Mouse (Mus musculus): Measurements from ENCODE around the gene Pitx2. TPM values are rescaled to one million over a fixed set of nuclear protein-coding genes. Genes with fewer than 3 reads are reported as not detected.

Gene Pitx2
- polyA plus RNA-seq, 1 experiment, result not detected

GRCm38 (mm10) chr3:129215751-129216331 lies 16.2 kb downstream of the Pitx2 start:
- Histone ChIP-seq H3K27ac (ENCODE audit: insufficient read depth, low read length) (no peak overlapping the region), H3K4me3 (ENCODE audit: insufficient read depth, low read length) (no peak overlapping the region), H3K4me1 (ENCODE audit: control insufficient read depth, insufficient read depth, low read length) (no peaks in the 10 kb centered on the region)
- TF ChIP-seq POLR2A (IDR thresholded peaks at IDR 0.05; ENCODE audit: extremely low read depth, insufficient read depth, low read length) (no peak), CTCF (IDR thresholded peaks at IDR 0.05; ENCODE audit: extremely low read depth, insufficient read depth, low read length) (no peak)

- no peak overlapping the region for H3K4me3 ChIP-seq (ENCODE audit: insufficient read depth, low read length)
- TF ChIP-seq CTCF (IDR thresholded peaks at IDR 0.05; ENCODE audit: extremely low read depth, insufficient read depth, low read length) (no peak), POLR2A (IDR thresholded peaks at IDR 0.05; ENCODE audit: extremely low read depth, insufficient read depth, low read length) (no peak)
- no peaks in the 10 kb centered on the region for H3K4me1 ChIP-seq (ENCODE audit: control insufficient read depth, insufficient read depth, low read length)
- H3K27ac ChIP-seq (ENCODE audit: insufficient read depth, low read length), result no peak overlapping the region
Observed at GRCm38 (mm10) chr3:129216491-129216890, 16.8 kb downstream of the Pitx2 start.

GRCm38 (mm10) chr3:129216911-129217561 lies 17.4 kb downstream of the Pitx2 start:
- Histone ChIP-seq H3K27ac (ENCODE audit: insufficient read depth, low read length) (no peak overlapping the region), H3K4me3 (ENCODE audit: insufficient read depth, low read length) (no peak overlapping the region), H3K4me1 (ENCODE audit: control insufficient read depth, insufficient read depth, low read length) (no peaks in the 10 kb centered on the region)
- TF ChIP-seq POLR2A (IDR thresholded peaks at IDR 0.05; ENCODE audit: extremely low read depth, insufficient read depth, low read length) (no peak), CTCF (IDR thresholded peaks at IDR 0.05; ENCODE audit: extremely low read depth, insufficient read depth, low read length) (no peak)

GRCm38 (mm10) chr3:129217862-129218370 lies 18.2 kb downstream of the Pitx2 start:
- TF ChIP-seq POLR2A (IDR thresholded peaks at IDR 0.05; ENCODE audit: extremely low read depth, insufficient read depth, low read length) (no peak), CTCF (IDR thresholded peaks at IDR 0.05; ENCODE audit: extremely low read depth, insufficient read depth, low read length) (no peak)
- Histone ChIP-seq H3K4me3 (ENCODE audit: insufficient read depth, low read length) (no peak overlapping the region), H3K4me1 (ENCODE audit: control insufficient read depth, insufficient read depth, low read length) (no peaks in the 10 kb centered on the region), H3K27ac (ENCODE audit: insufficient read depth, low read length) (no peak overlapping the region)

- TF ChIP-seq POLR2A (IDR thresholded peaks at IDR 0.05; ENCODE audit: extremely low read depth, insufficient read depth, low read length) (no peak), CTCF (IDR thresholded peaks at IDR 0.05; ENCODE audit: extremely low read depth, insufficient read depth, low read length) (no peak)
- no peaks in the 10 kb centered on the region for H3K4me1 ChIP-seq (ENCODE audit: control insufficient read depth, insufficient read depth, low read length)
- no peak overlapping the region for H3K4me3 ChIP-seq (ENCODE audit: insufficient read depth, low read length)
- H3K27ac ChIP-seq (ENCODE audit: insufficient read depth, low read length), result no peak overlapping the region
Observed at GRCm38 (mm10) chr3:129218371-129218921, 18.8 kb downstream of the Pitx2 start.

GRCm38 (mm10) chr3:129220086-129220670 lies 20.5 kb downstream of the Pitx2 start:
- no peaks in the 10 kb centered on the region for H3K4me1 ChIP-seq (ENCODE audit: control insufficient read depth, insufficient read depth, low read length)
- no peak overlapping the region for H3K4me3 ChIP-seq (ENCODE audit: insufficient read depth, low read length)
- no peak overlapping the region for H3K27ac ChIP-seq (ENCODE audit: insufficient read depth, low read length)
- no peak for TF ChIP-seq CTCF (IDR thresholded peaks at IDR 0.05; ENCODE audit: extremely low read depth, insufficient read depth, low read length)
- no peak for TF ChIP-seq POLR2A (IDR thresholded peaks at IDR 0.05; ENCODE audit: extremely low read depth, insufficient read depth, low read length)

- Histone ChIP-seq H3K27ac (ENCODE audit: insufficient read depth, low read length) (no peak overlapping the region), H3K4me3 (ENCODE audit: insufficient read depth, low read length) (no peak overlapping the region), H3K4me1 (ENCODE audit: control insufficient read depth, insufficient read depth, low read length) (no peaks in the 10 kb centered on the region)
- TF ChIP-seq POLR2A (IDR thresholded peaks at IDR 0.05; ENCODE audit: extremely low read depth, insufficient read depth, low read length) (no peak), CTCF (IDR thresholded peaks at IDR 0.05; ENCODE audit: extremely low read depth, insufficient read depth, low read length) (no peak)
Observed at GRCm38 (mm10) chr3:129220681-129221379, 21.2 kb downstream of the Pitx2 start.

- no peak for TF ChIP-seq CTCF (IDR thresholded peaks at IDR 0.05; ENCODE audit: extremely low read depth, insufficient read depth, low read length)
- no peak for TF ChIP-seq POLR2A (IDR thresholded peaks at IDR 0.05; ENCODE audit: extremely low read depth, insufficient read depth, low read length)
- H3K4me1 ChIP-seq (ENCODE audit: control insufficient read depth, insufficient read depth, low read length), result no peaks in the 10 kb centered on the region
- no peak overlapping the region for H3K4me3 ChIP-seq (ENCODE audit: insufficient read depth, low read length)
- H3K27ac ChIP-seq (ENCODE audit: insufficient read depth, low read length), result no peak overlapping the region
Observed at GRCm38 (mm10) chr3:129221380-129222260, 21.9 kb downstream of the Pitx2 start.

Data from cortical plate, adult 2 months (tissue).